Mouse (Mus musculus) ovary, postnatal 14 days (tissue): ENCODE data around the gene Slc25a26.

ENCODE experiments used
- DNase-seq: peaks from one replicate; pipeline ENCODE4 v3.0.0; 2022; ENCODE audit warnings: low spot score

The Slc25a26 gene

GRCm38 (mm10) chr6:94499897-94500623 lies at the start of gene Slc25a26:
Gene Slc25a26 (plus strand): TSS chr6:94500331.
- peak; percentile 87 for DNase-seq

GRCm38 (mm10) chr6:94464037-94464891 lies 35.9 kb upstream of the Slc25a26 start:
- DNase-seq, result peak; percentile 58

- peak; percentile 41 for DNase-seq
These were observed 33.5 kb upstream of the Slc25a26 start for GRCm38 (mm10) chr6:94466508-94467205.

- DNase-seq, result no peak
These were observed 7.4 kb upstream of the Slc25a26 start for GRCm38 (mm10) chr6:94492739-94493138.

- DNase-seq, result no peak
These were observed 3.8 kb downstream of the Slc25a26 start for GRCm38 (mm10) chr6:94503963-94504362.

GRCm38 (mm10) chr6:94507921-94508320 lies 7.8 kb downstream of the Slc25a26 start:
- DNase-seq, result no peak

GRCm38 (mm10) chr6:94508807-94509206 lies 8.7 kb downstream of the Slc25a26 start:
- no peak for DNase-seq

- DNase-seq, result no peak
These were observed 9.1 kb downstream of the Slc25a26 start for GRCm38 (mm10) chr6:94509220-94509619.

- no peak for DNase-seq
These were observed 18.0 kb downstream of the Slc25a26 start for GRCm38 (mm10) chr6:94518171-94518570.

- peak; percentile 34 for DNase-seq
These were observed 24.2 kb downstream of the Slc25a26 start for GRCm38 (mm10) chr6:94524335-94524734.

GRCm38 (mm10) chr6:94530756-94531155 lies 30.6 kb downstream of the Slc25a26 start:
- DNase-seq, result no peak

GRCm38 (mm10) chr6:94532086-94532485 lies 32.0 kb downstream of the Slc25a26 start:
- DNase-seq, result no peak

- DNase-seq, result no peak
These were observed 36.3 kb downstream of the Slc25a26 start for GRCm38 (mm10) chr6:94536478-94536877.

GRCm38 (mm10) chr6:94537652-94538051 lies 37.5 kb downstream of the Slc25a26 start:
- DNase-seq, result no peak

GRCm38 (mm10) chr6:94540090-94540489 lies 40.0 kb downstream of the Slc25a26 start:
- no peak for DNase-seq

- DNase-seq, result no peak
These were observed 40.5 kb downstream of the Slc25a26 start for GRCm38 (mm10) chr6:94540615-94541014.

GRCm38 (mm10) chr6:94541133-94541532 lies 41.0 kb downstream of the Slc25a26 start:
- no peak for DNase-seq

- DNase-seq, result no peak
These were observed 41.7 kb downstream of the Slc25a26 start for GRCm38 (mm10) chr6:94541854-94542253.

- DNase-seq, result peak; percentile 38
These were observed 44.0 kb downstream of the Slc25a26 start for GRCm38 (mm10) chr6:94543902-94544840.

GRCm38 (mm10) chr6:94547239-94547638 lies 47.1 kb downstream of the Slc25a26 start:
- no peak for DNase-seq

GRCm38 (mm10) chr6:94550298-94550697 lies 50.2 kb downstream of the Slc25a26 start:
- DNase-seq, result no peak
